Mouse (Mus musculus) stomach, postnatal 0 days (tissue): ENCODE data around the gene Nptxr. TPM values are rescaled to one million over a fixed set of nuclear protein-coding genes. Genes with fewer than 3 reads are reported as not detected.

ENCODE experiments used
- ATAC-seq: fragments of 200-750 bp; cut with Nextera tagmentation; 2 replicates; pipeline ENCODE4 v1.8.0; 2017; ENCODE audit not compliant: low FRiP score, low TSS enrichment
- DNase-seq: peaks from one replicate; pipeline ENCODE4 v3.0.0-alpha.2; 2016; ENCODE audit warnings: low spot score
- H3K27ac ChIP-seq: fragments of 300-500 bp; sonication (generic); replicated peaks from 2 replicates; pipeline ENCODE4 v1.5.1; 2014; ENCODE audit warnings: mild to moderate bottlenecking, control low read depth
- H3K27me3 ChIP-seq: fragments of 300-500 bp; sonication (generic); 2 replicates; pipeline ENCODE4 v1.6.1; 2014; ENCODE audit warnings: low read length; ENCODE audit not compliant: control insufficient read depth, insufficient read depth
- H3K36me3 ChIP-seq: fragments of 300-500 bp; sonication (generic); 2 replicates; pipeline ENCODE4 v1.6.1; 2014; ENCODE audit warnings: low read length, mixed read lengths; ENCODE audit not compliant: control insufficient read depth, insufficient read depth
- H3K4me1 ChIP-seq: fragments of 300-500 bp; sonication (generic); replicated peaks from 2 replicates; pipeline ENCODE4 v1.6.1; 2014; ENCODE audit warnings: antibody characterized with exemption; ENCODE audit not compliant: control insufficient read depth, insufficient read depth
- H3K4me2 ChIP-seq: fragments of 300-500 bp; sonication (generic); replicated peaks from 2 replicates; pipeline ENCODE4 v1.6.1; 2014; ENCODE audit warnings: low read depth, mild to moderate bottlenecking, control low read depth, moderate library complexity
- H3K4me3 ChIP-seq: fragments of 300-500 bp; sonication (generic); 2 replicates; pipeline ENCODE4 v1.5.1; 2014; ENCODE audit warnings: low read depth, low read length, control low read depth
- H3K9ac ChIP-seq: fragments of 300-500 bp; sonication (generic); 2 replicates; pipeline ENCODE4 v1.6.1; 2014; ENCODE audit warnings: mild to moderate bottlenecking, low read length, control low read depth, mixed read lengths
- H3K9me3 ChIP-seq: fragments of 300-500 bp; sonication (generic); 2 replicates; pipeline ENCODE4 v1.6.1; 2016; ENCODE audit warnings: low read length; ENCODE audit not compliant: control insufficient read depth
- CTCF ChIP-seq: IDR thresholded peaks from 2 replicates; pipeline ENCODE4 v1.5.1; 2016; ENCODE audit warnings: antibody characterized with exemption, low read depth, mild to moderate bottlenecking, moderate library complexity
- EP300 ChIP-seq: optimal IDR thresholded peaks from 2 replicates; pipeline ENCODE3; 2016; ENCODE audit warnings: antibody characterized with exemption
- WGBS: fragments of 180-500 bp; shearing (Covaris S2); extraction: QIAGEN DNeasy Blood & Tissue Kit; methylation state at CpG from one replicate; pipeline ENCODE4 v1.1.7; 2014; 5-methylcytosine and 5-hydroxymethylcytosine counted together
- polyA plus RNA-seq: library from polyadenylated mRNA; unstranded; fragments of >200 nt; fragmentation: Nextera tagmentation; extraction: Ambion mirVana; gene quantifications from 2 replicates; pipeline ENCODE4 v1.2.1, GENCODE M21; 2015

The Nptxr gene
- polyA plus RNA-seq, 1 experiment from 2014 or later, result 2.0 TPM

GRCm38 (mm10) chr15:79752742-79753419 lies 51.7 kb downstream of the Nptxr start:
- no peak overlapping the region for H3K27ac ChIP-seq
- peak; percentile 78 for DNase-seq
- no peak overlapping the region for H3K4me3 ChIP-seq
- no peaks in the 10 kb centered on the region for H3K27me3 ChIP-seq
- no peaks in the 10 kb centered on the region for H3K4me1 ChIP-seq
- no peak overlapping the region for H3K4me2 ChIP-seq
- no peaks in the 10 kb centered on the region for H3K9me3 ChIP-seq
- no peaks in the 10 kb centered on the region for H3K36me3 ChIP-seq
- peak; percentile 59 for ATAC-seq
- TF ChIP-seq EP300, result no peak
- peak; percentile 100 for TF ChIP-seq CTCF
- 23% methylated on average over 11 of the region's 11 CpGs for WGBS
- H3K9ac ChIP-seq, result no peak overlapping the region

GRCm38 (mm10) chr15:79751772-79752171 lies 52.8 kb downstream of the Nptxr start:
- ATAC-seq, result no peak
- Histone ChIP-seq H3K27ac (no peak overlapping the region; the same call in 1 of the 2 replicates), H3K4me3 (no peak overlapping the region), H3K9me3 (no peaks in the 10 kb centered on the region), H3K36me3 (no peaks in the 10 kb centered on the region), H3K4me1 (no peaks in the 10 kb centered on the region), H3K27me3 (no peaks in the 10 kb centered on the region), H3K9ac (no peak overlapping the region), H3K4me2 (no peak overlapping the region)
- DNase-seq, result no peak
- WGBS, result 84% methylated on average over 17 of the region's 17 CpGs
- no peak for TF ChIP-seq EP300
- TF ChIP-seq CTCF, result no peak

GRCm38 (mm10) chr15:79750266-79750665 lies 54.3 kb downstream of the Nptxr start:
- no peaks in the 10 kb centered on the region for H3K36me3 ChIP-seq
- no peak overlapping the region for H3K4me2 ChIP-seq
- no peaks in the 10 kb centered on the region for H3K27me3 ChIP-seq
- H3K9me3 ChIP-seq, result no peaks in the 10 kb centered on the region
- 84% methylated on average over 8 of the region's 8 CpGs for WGBS
- DNase-seq, result no peak
- TF ChIP-seq CTCF, result no peak
- no peak for ATAC-seq
- H3K9ac ChIP-seq, result no peak overlapping the region
- no peaks in the 10 kb centered on the region for H3K4me1 ChIP-seq
- no peak overlapping the region for H3K27ac ChIP-seq
- no peak overlapping the region for H3K4me3 ChIP-seq

- no peak overlapping the region for H3K4me3 ChIP-seq
- no peak for DNase-seq
- ATAC-seq, result no peak
- TF ChIP-seq EP300 (no peak), CTCF (no peak)
- no peaks in the 10 kb centered on the region for H3K27me3 ChIP-seq
- no peak overlapping the region for H3K9ac ChIP-seq
- no peaks in the 10 kb centered on the region for H3K36me3 ChIP-seq
- H3K4me1 ChIP-seq, result no peaks in the 10 kb centered on the region
- no peak overlapping the region for H3K27ac ChIP-seq
- WGBS, result 89% methylated on average over 7 of the region's 7 CpGs
- no peaks in the 10 kb centered on the region for H3K9me3 ChIP-seq
- no peak overlapping the region for H3K4me2 ChIP-seq
Measured at GRCm38 (mm10) chr15:79749162-79749561, 55.4 kb downstream of the Nptxr start.

- Histone ChIP-seq H3K27me3 (no peaks in the 10 kb centered on the region), H3K9me3 (no peaks in the 10 kb centered on the region), H3K4me3 (no peak overlapping the region), H3K9ac (no peak overlapping the region), H3K4me1 (no peaks in the 10 kb centered on the region), H3K27ac (no peak overlapping the region), H3K4me2 (no peak overlapping the region), H3K36me3 (no peaks in the 10 kb centered on the region)
- DNase-seq (peak; percentile 35), ATAC-seq (no peak)
- TF ChIP-seq CTCF (peak; percentile 66), EP300 (no peak)
- WGBS, result 68% methylated on average over 11 of the region's 11 CpGs
Measured at GRCm38 (mm10) chr15:79747998-79748397, 56.6 kb downstream of the Nptxr start.

- Histone ChIP-seq H3K4me2 (no peak overlapping the region), H3K4me1 (peaks cover 3% of the 10 kb centered on the region; the same call in 1 of the 2 replicates), H3K4me3 (no peak overlapping the region), H3K9ac (no peak overlapping the region), H3K36me3 (no peaks in the 10 kb centered on the region), H3K27me3 (no peaks in the 10 kb centered on the region), H3K27ac (no peak overlapping the region), H3K9me3 (no peaks in the 10 kb centered on the region)
- no peak for ATAC-seq
- no peak for TF ChIP-seq EP300
- no peak for TF ChIP-seq CTCF
- no peak for DNase-seq
- 84% methylated on average over 5 of the region's 5 CpGs for WGBS
Measured at GRCm38 (mm10) chr15:79745883-79746282, 58.7 kb downstream of the Nptxr start.
